Mouse (Mus musculus) Patski (cell line): ENCODE measurements around the gene Myrip. TPM values are rescaled to one million over a fixed set of nuclear protein-coding genes. Genes with fewer than 3 reads are reported as not detected.

Experiments used
- ATAC-seq: fragments of 100-300 bp; one replicate; pipeline ENCODE4 v1.8.0; 2021
- CTCF ChIA-PET: fragments of 350-600 bp; sonication (Branson Sonifier 250); formaldehyde crosslinking; loops from one replicate; lab custom pipeline; 2022; ENCODE audit warnings: inconsistent platforms; lab: Charles Lee
- POLR2A ChIA-PET: fragments of 350-600 bp; sonication (Branson Sonifier 250); formaldehyde crosslinking; loops from one replicate; lab custom pipeline; 2022; ENCODE audit warnings: antibody characterized with exemption, inconsistent platforms; lab: Charles Lee
- DNase-seq: peaks from one replicate; pipeline ENCODE4 v3.0.0-alpha.2; 2011; ENCODE audit warnings: low read depth, low spot score
- H3K27me3 ChIP-seq: fragments of 371-371 bp; one replicate; pipeline ENCODE4 v1.5.1; 2021
- CTCF ChIP-seq: fragments of 100-300 bp; IDR thresholded peaks from one replicate; pipeline ENCODE4 v1.5.1; 2021
- in situ Hi-C: fragments of 300-500 bp; cut with MboI; formaldehyde crosslinking; loops from 3 replicates; pipeline ENCODE4 v1.11.1; 2018; ENCODE audit warnings: low pct_unique_long_range_greater_than_20kb, mixed read lengths
- polyA plus RNA-seq: library from polyadenylated mRNA; unstranded; gene quantifications from one replicate; pipeline ENCODE4 v1.2.3, GENCODE M21; 2021

The Myrip gene
- polyA plus RNA-seq, 1 experiment from 2014 or later, result 2.1 TPM

- ChIA-PET CTCF (no interaction called here), POLR2A (no interaction called here)
- ATAC-seq (no peak), DNase-seq (no peak)
- no peak for TF ChIP-seq CTCF
- peaks cover 8% of the 10 kb centered on the region for H3K27me3 ChIP-seq
- in situ Hi-C loops, result no loop called here
Observed at GRCm38 (mm10) chr9:120338172-120338571, 36.9 kb downstream of the Myrip start.

GRCm38 (mm10) chr9:120339975-120340695 is 38.8 kb downstream of the Myrip start:
- no peak for ATAC-seq
- H3K27me3 ChIP-seq, result peaks cover 3% of the 10 kb centered on the region
- TF ChIP-seq CTCF, result no peak
- DNase-seq, result no peak
- ChIA-PET POLR2A (no interaction called here), CTCF (no interaction called here)
- in situ Hi-C loops, result no loop called here

GRCm38 (mm10) chr9:120343123-120343790 is 41.9 kb downstream of the Myrip start:
- H3K27me3 ChIP-seq, result no peaks in the 10 kb centered on the region
- ChIA-PET CTCF (no interaction called here), POLR2A (no interaction called here)
- DNase-seq (no peak), ATAC-seq (no peak)
- TF ChIP-seq CTCF, result no peak
- in situ Hi-C loops, result no loop called here

GRCm38 (mm10) chr9:120345651-120346151 is 44.4 kb downstream of the Myrip start:
- ChIA-PET POLR2A (no interaction called here), CTCF (no interaction called here)
- TF ChIP-seq CTCF, result no peak
- in situ Hi-C loops, result no loop called here
- no peaks in the 10 kb centered on the region for H3K27me3 ChIP-seq
- DNase-seq (no peak), ATAC-seq (no peak)

GRCm38 (mm10) chr9:120349145-120349544 is 47.8 kb downstream of the Myrip start:
- no peak for DNase-seq
- no peak for ATAC-seq
- H3K27me3 ChIP-seq, result peaks cover 11% of the 10 kb centered on the region
- TF ChIP-seq CTCF, result no peak
- CTCF ChIA-PET, result no interaction called here
- in situ Hi-C loops, result no loop called here
- POLR2A ChIA-PET, result no interaction called here

GRCm38 (mm10) chr9:120350346-120350745 is 49.0 kb downstream of the Myrip start:
- ChIA-PET POLR2A (no interaction called here), CTCF (no interaction called here)
- in situ Hi-C loops, result no loop called here
- H3K27me3 ChIP-seq, result peaks cover 11% of the 10 kb centered on the region
- ATAC-seq, result no peak
- TF ChIP-seq CTCF, result no peak
- DNase-seq, result no peak

- in situ Hi-C loops, result no loop called here
- CTCF ChIA-PET, result no interaction called here
- ATAC-seq (no peak), DNase-seq (no peak)
- peaks cover 11% of the 10 kb centered on the region for H3K27me3 ChIP-seq
- POLR2A ChIA-PET, result no interaction called here
- no peak for TF ChIP-seq CTCF
Observed at GRCm38 (mm10) chr9:120351061-120351460, 49.7 kb downstream of the Myrip start.

- H3K27me3 ChIP-seq, result peaks cover 11% of the 10 kb centered on the region
- POLR2A ChIA-PET, result no interaction called here
- CTCF ChIA-PET, result no interaction called here
- DNase-seq (no peak), ATAC-seq (no peak)
- TF ChIP-seq CTCF, result no peak
- in situ Hi-C loops, result no loop called here
Observed at GRCm38 (mm10) chr9:120351474-120351873, 50.2 kb downstream of the Myrip start.

- ATAC-seq (no peak), DNase-seq (no peak)
- in situ Hi-C loops, result no loop called here
- CTCF ChIA-PET, result no interaction called here
- POLR2A ChIA-PET, result no interaction called here
- H3K27me3 ChIP-seq, result peaks cover 13% of the 10 kb centered on the region
- TF ChIP-seq CTCF, result no peak
Observed at GRCm38 (mm10) chr9:120353036-120353435, 51.7 kb downstream of the Myrip start.

GRCm38 (mm10) chr9:120353967-120354366 is 52.7 kb downstream of the Myrip start:
- ChIA-PET POLR2A (no interaction called here), CTCF (no interaction called here)
- no peak for TF ChIP-seq CTCF
- peaks cover 17% of the 10 kb centered on the region for H3K27me3 ChIP-seq
- in situ Hi-C loops, result no loop called here
- ATAC-seq (no peak), DNase-seq (no peak)
